Mouse (Mus musculus) testis, adult 2 months (tissue): Measurements from ENCODE around the gene Fau.

Experiments used
- CTCF ChIP-seq: fragments of 200-500 bp; IDR thresholded peaks from 2 replicates; pipeline ENCODE4 v1.5.1; 2012; ENCODE audit warnings: low read depth, mild to moderate bottlenecking, inconsistent platforms, low read length, moderate library complexity; ENCODE audit not compliant: control insufficient read depth, insufficient read depth, insufficient replicate concordance
- POLR2A ChIP-seq: fragments of 200-500 bp; IDR thresholded peaks from 2 replicates; pipeline ENCODE4 v1.6.1; 2012; ENCODE audit warnings: low read depth, mild to moderate bottlenecking, inconsistent platforms, low read length, moderate library complexity; ENCODE audit not compliant: control insufficient read depth

- TF ChIP-seq CTCF = no peak
- no peak for TF ChIP-seq POLR2A
These were observed 33.7 kb upstream of the Fau start for GRCm38 (mm10) chr19:6023930-6024329.
